Mouse (Mus musculus) thymus, adult 2 months (tissue): ENCODE data around the gene Dnajc30.
"Not testable (repeated sequence)": the region's sequence is repeated elsewhere in the genome, so short reads cannot be mapped to it uniquely, and the experiment has no call there.

ENCODE experiments used
- CTCF ChIP-seq: fragments of 200-500 bp; IDR thresholded peaks from 2 replicates; pipeline ENCODE4 v1.5.1; 2012; ENCODE audit warnings: mild to moderate bottlenecking, control low read depth, low read length, moderate library complexity, borderline replicate concordance; ENCODE audit not compliant: control insufficient read depth, poor library complexity, insufficient read depth; ENCODE audit errors: extremely low read depth
- POLR2A ChIP-seq: fragments of 200-500 bp; IDR thresholded peaks from 2 replicates; pipeline ENCODE4 v1.6.1; 2012; ENCODE audit warnings: mild to moderate bottlenecking, low read length, control low read depth, moderate library complexity; ENCODE audit not compliant: control insufficient read depth, poor library complexity, insufficient read depth; ENCODE audit errors: extremely low read depth

GRCm38 (mm10) chr5:135064909-135065446, 976 bp downstream of the Dnajc30 start, which contains the start of gene Bud23:
- not testable (repeated sequence) for TF ChIP-seq CTCF, POLR2A
